Mouse (Mus musculus): ENCODE data around the gene Slc7a5. TPM values are rescaled to one million over a fixed set of nuclear protein-coding genes. Genes with fewer than 3 reads are reported as not detected.

Slc7a5 gene
- polyA plus RNA-seq, 1 experiment: 1.9 TPM

DNA sequence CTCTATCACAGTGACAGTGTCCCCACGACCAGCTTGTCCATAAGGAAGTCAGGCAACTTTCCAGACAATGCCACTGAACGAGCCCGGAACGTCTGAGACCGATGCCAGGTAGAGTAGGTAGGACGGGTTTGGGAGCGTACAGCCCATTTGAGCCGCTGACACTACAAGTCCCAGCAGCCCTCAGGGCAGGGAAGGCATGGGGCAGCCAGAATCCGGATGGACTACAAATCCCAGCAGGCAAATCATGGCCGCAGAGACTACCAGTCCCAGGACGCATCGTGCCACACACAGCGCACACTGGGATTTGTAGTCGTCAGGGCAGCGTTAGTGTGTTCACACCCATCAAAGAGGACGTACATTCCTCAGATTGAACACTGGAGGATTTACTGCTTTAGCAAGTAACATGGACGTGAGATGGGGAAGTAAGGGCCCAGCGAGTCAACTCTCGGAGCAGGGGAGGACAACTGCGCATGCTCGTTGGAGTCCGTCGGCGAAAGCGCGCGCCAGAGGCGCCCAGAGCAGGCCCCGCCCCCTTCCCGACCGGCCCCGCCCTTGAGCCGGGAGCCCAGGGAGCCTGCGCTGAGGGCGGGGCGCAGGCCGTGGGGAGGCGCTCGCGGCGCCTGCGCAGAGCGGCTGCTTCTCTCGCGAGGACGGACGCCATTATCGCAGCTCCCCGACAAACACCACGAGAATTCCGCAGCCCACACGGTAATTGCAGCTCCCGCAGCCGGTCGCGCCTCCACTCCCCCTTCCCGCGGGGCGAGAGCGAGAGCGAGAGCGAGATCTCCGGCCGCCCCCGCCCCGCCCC is 42.7 kb upstream of the Slc7a5 start:
- H3K4me1 ChIP-seq (ENCODE audit: control insufficient read depth, insufficient read depth, low read length): peaks cover 34% of the 10 kb centered on the region
- H3K27ac ChIP-seq (ENCODE audit: insufficient read depth, low read depth, low read length): peak overlapping the region; percentile 79
- peak overlapping the region; percentile 89 for H3K4me3 ChIP-seq (ENCODE audit: insufficient read depth, low read length)
- TF ChIP-seq CTCF (IDR thresholded peaks at IDR 0.05; ENCODE audit: low read depth, low read length): no peak
- no peak for TF ChIP-seq POLR2A (IDR thresholded peaks at IDR 0.05; ENCODE audit: borderline replicate concordance, low read depth, low read length)

GRCm38 (mm10) chr8:121949222-121949800 is 41.8 kb upstream of the Slc7a5 start, which contains the start of gene Banp:
TSS of gene Banp (plus strand) at chr8:121949750.
- Histone ChIP-seq H3K4me1 (ENCODE audit: control insufficient read depth, insufficient read depth, low read length) (peaks cover 34% of the 10 kb centered on the region), H3K4me3 (ENCODE audit: insufficient read depth, low read length) (peak within 1 kb of the TSS; percentile 89), H3K27ac (ENCODE audit: insufficient read depth, low read depth, low read length) (peak within 1 kb of the TSS; percentile 79)
- TF ChIP-seq POLR2A (IDR thresholded peaks at IDR 0.05; ENCODE audit: borderline replicate concordance, low read depth, low read length) (no peak), CTCF (IDR thresholded peaks at IDR 0.05; ENCODE audit: low read depth, low read length) (no peak)

- TF ChIP-seq CTCF (IDR thresholded peaks at IDR 0.05; ENCODE audit: low read depth, low read length) (no peak), POLR2A (IDR thresholded peaks at IDR 0.05; ENCODE audit: borderline replicate concordance, low read depth, low read length) (no peak)
- peaks cover 29% of the 10 kb centered on the region for H3K4me1 ChIP-seq (ENCODE audit: control insufficient read depth, insufficient read depth, low read length)
- peak overlapping the region; percentile 59 for H3K4me3 ChIP-seq (ENCODE audit: insufficient read depth, low read length)
- H3K27ac ChIP-seq (ENCODE audit: insufficient read depth, low read depth, low read length): peak overlapping the region; percentile 33; the same call in 1 of the 2 replicates
Observed at GRCm38 (mm10) chr8:121948321-121949145, 41.0 kb upstream of the Slc7a5 start.

DNA sequence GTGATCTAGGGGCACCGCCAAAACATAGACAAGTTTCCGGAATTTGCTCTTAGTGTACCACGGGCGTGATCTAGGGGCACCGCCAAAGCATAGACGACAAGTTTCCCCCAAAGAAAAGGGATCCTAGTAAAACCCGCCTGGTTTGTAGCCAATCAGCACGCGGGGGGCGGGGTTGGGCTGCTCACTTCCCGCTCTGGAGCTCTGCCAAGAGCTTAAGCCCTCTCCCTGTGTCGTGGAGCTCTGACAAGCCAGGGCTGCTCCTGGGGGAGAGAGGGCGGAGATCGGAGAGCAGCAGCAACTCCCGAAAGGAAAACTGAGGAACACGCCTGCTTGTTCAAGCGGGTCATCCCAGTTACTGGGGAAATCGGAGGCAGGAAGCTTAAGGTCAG is 40.3 kb upstream of the Slc7a5 start:
- peak overlapping the region; percentile 33; the same call in 1 of the 2 replicates for H3K27ac ChIP-seq (ENCODE audit: insufficient read depth, low read depth, low read length)
- TF ChIP-seq CTCF (IDR thresholded peaks at IDR 0.05; ENCODE audit: low read depth, low read length) (no peak), POLR2A (IDR thresholded peaks at IDR 0.05; ENCODE audit: borderline replicate concordance, low read depth, low read length) (no peak)
- H3K4me3 ChIP-seq (ENCODE audit: insufficient read depth, low read length): peak overlapping the region; percentile 59
- H3K4me1 ChIP-seq (ENCODE audit: control insufficient read depth, insufficient read depth, low read length): peaks cover 27% of the 10 kb centered on the region

- peaks cover 22% of the 10 kb centered on the region for H3K4me1 ChIP-seq (ENCODE audit: control insufficient read depth, insufficient read depth, low read length)
- no peak for TF ChIP-seq CTCF (IDR thresholded peaks at IDR 0.05; ENCODE audit: low read depth, low read length)
- TF ChIP-seq POLR2A (IDR thresholded peaks at IDR 0.05; ENCODE audit: borderline replicate concordance, low read depth, low read length): no peak
- 0 out of 2 replicates have a peak overlapping the region, but pooled peaks have one; percentile 22 for H3K27ac ChIP-seq (ENCODE audit: insufficient read depth, low read depth, low read length)
- peak overlapping the region; percentile 34 for H3K4me3 ChIP-seq (ENCODE audit: insufficient read depth, low read length)
Observed at GRCm38 (mm10) chr8:121947047-121947752, 39.7 kb upstream of the Slc7a5 start.

DNA sequence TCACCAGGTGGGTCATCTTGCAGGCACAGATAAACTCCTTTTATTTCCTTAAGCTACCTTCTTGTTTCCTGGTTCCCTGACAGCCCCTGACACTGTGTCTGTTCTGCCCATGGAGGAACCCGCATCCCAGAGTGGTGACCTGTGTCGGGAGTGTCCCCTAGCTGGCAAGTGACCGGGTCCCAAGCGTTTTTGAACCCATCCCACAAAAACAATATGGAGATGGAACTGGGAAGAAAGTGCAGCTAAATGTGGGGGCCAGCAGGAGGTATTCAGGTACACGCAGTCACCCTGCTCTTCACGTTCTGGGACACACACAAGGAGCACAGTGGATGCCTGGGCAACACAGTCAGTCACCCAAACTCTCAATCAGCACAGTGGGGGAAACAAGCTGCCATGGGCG is 38.9 kb upstream of the Slc7a5 start:
- Histone ChIP-seq H3K4me1 (ENCODE audit: control insufficient read depth, insufficient read depth, low read length) (peaks cover 17% of the 10 kb centered on the region), H3K4me3 (ENCODE audit: insufficient read depth, low read length) (no peak overlapping the region), H3K27ac (ENCODE audit: insufficient read depth, low read depth, low read length) (no peak overlapping the region)
- TF ChIP-seq CTCF (IDR thresholded peaks at IDR 0.05; ENCODE audit: low read depth, low read length) (no peak), POLR2A (IDR thresholded peaks at IDR 0.05; ENCODE audit: borderline replicate concordance, low read depth, low read length) (no peak)

GRCm38 (mm10) chr8:121944831-121945230 is 37.3 kb upstream of the Slc7a5 start, which contains the start of gene Car5a:
TSS of gene Car5a (minus strand) at chr8:121944904.
- Histone ChIP-seq H3K27ac (ENCODE audit: insufficient read depth, low read depth, low read length) (no peak within 1 kb of the TSS), H3K4me1 (ENCODE audit: control insufficient read depth, insufficient read depth, low read length) (peaks cover 17% of the 10 kb centered on the region), H3K4me3 (ENCODE audit: insufficient read depth, low read length) (no peak within 1 kb of the TSS)
- TF ChIP-seq POLR2A (IDR thresholded peaks at IDR 0.05; ENCODE audit: borderline replicate concordance, low read depth, low read length) (no peak), CTCF (IDR thresholded peaks at IDR 0.05; ENCODE audit: low read depth, low read length) (no peak)

DNA sequence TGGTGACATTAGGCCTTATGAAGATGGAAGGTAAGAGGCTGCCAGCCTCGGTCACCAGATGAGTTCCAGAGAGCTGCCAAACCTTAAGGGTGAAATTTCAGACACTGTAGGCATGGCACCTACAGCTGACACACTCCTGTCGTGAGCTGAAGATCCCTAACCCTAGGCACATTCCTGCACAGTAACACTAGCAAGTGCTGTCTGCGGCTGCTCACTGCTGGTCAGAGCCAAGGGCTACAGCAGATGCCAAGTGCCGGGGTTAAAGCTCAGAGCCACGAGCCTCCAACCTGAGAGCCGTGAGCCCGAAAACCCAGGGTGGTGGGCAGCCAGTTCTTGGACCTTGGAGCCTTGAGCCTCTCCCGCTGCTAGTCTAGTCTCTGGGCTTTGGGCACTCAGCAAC is 36.2 kb upstream of the Slc7a5 start:
- no peak for TF ChIP-seq POLR2A (IDR thresholded peaks at IDR 0.05; ENCODE audit: borderline replicate concordance, low read depth, low read length)
- no peak for TF ChIP-seq CTCF (IDR thresholded peaks at IDR 0.05; ENCODE audit: low read depth, low read length)
- peaks cover 19% of the 10 kb centered on the region for H3K4me1 ChIP-seq (ENCODE audit: control insufficient read depth, insufficient read depth, low read length)
- no peak overlapping the region for H3K27ac ChIP-seq (ENCODE audit: insufficient read depth, low read depth, low read length)
- H3K4me3 ChIP-seq (ENCODE audit: insufficient read depth, low read length): no peak overlapping the region

DNA sequence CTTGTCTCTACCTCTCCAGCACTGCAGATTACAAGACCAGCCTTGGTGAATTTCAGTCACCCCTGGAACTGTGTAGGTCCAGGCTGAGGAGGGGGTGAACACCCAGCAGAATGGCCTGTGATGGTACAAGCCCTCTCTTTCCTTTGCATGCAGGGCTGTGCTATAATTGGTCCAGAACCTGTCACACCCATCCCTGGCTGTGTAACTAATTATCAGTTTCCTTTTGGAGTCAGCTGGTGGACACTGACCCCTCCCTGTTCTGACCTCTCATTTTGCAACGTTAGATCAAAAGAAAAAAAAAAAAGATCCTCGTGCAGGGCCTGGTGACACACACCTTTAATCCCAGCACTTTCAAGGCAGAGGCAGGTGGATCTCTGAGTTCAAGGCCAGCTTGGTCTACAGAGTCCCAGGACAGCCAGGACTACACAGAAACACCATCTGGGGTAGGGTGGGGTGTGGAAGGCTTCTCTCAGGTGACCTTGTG is 35.6 kb upstream of the Slc7a5 start:
- Histone ChIP-seq H3K4me1 (ENCODE audit: control insufficient read depth, insufficient read depth, low read length) (peaks cover 14% of the 10 kb centered on the region), H3K4me3 (ENCODE audit: insufficient read depth, low read length) (no peak overlapping the region), H3K27ac (ENCODE audit: insufficient read depth, low read depth, low read length) (no peak overlapping the region)
- TF ChIP-seq CTCF (IDR thresholded peaks at IDR 0.05; ENCODE audit: low read depth, low read length) (no peak), POLR2A (IDR thresholded peaks at IDR 0.05; ENCODE audit: borderline replicate concordance, low read depth, low read length) (no peak)

Data from bone marrow macrophage, adult 2 months (primary cell).